Mouse (Mus musculus): ENCODE results near the gene Ppp2r5c. TPM values are rescaled to one million over a fixed set of nuclear protein-coding genes. Genes with fewer than 3 reads are reported as not detected.

Ppp2r5c gene
- polyA plus RNA-seq, 1 experiment from 2014 or later, result 168 TPM

DNA sequence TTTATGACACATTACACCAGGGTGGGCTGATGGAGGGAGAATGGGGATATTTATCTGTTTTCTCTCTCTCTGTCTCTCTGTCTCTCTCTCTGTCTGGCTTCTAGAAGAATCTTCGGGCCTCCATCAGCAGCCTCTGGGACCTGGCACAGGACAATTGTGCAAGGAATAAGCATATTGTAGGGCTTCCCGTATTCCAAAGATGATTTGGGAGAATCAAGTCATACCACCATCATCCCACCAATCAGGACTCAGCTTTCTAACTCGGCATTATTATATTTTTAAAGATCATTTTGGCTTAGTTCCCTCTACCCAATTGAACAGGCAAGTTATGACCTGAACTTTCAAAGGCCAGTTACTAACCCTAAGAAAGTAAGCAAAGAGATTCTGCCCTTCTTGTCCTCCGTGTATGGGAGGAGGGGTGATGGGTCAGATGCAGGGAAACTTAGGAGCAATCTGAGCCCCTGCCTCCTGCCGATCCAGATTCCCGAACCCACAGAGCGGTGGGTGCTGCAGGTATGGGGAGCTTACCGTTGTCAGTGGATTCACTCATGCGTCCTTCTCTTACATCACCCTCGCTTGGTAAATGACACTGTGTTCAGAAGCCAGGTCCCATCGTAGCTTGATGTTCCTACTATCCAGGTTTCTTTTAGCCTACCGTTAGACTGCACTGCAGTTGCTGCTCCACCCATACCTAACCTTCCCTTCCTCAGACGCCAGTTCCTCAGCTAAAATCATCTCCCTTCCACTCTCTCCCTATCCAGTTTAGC is 153.5 kb downstream of the Ppp2r5c start:
- no peak overlapping the region for H3K9ac ChIP-seq (replicated peaks; ENCODE audit: low read depth, low read length)
- H3K4me3 ChIP-seq (ENCODE audit: low read depth, low read length), result peak overlapping the region; percentile 98
- 53% methylated on average over 13 of the region's 13 CpGs for WGBS
- H3K36me3 ChIP-seq (ENCODE audit: control insufficient read depth, insufficient read depth, low read length), result no peaks in the 10 kb centered on the region
- no peak overlapping the region for H3K27ac ChIP-seq (ENCODE audit: low read length)
- no peak for ATAC-seq (ENCODE audit: insufficient number of reproducible peaks, insufficient read depth, low FRiP score, low read depth)
- peaks cover 11% of the 10 kb centered on the region for H3K4me1 ChIP-seq (ENCODE audit: control insufficient read depth, insufficient read depth, low read length)
- H3K4me2 ChIP-seq (replicated peaks; ENCODE audit: low read depth, low read length), result peak overlapping the region; percentile 58
- H3K27me3 ChIP-seq (ENCODE audit: control insufficient read depth, insufficient read depth, low read length), result no peaks in the 10 kb centered on the region
- H3K9me3 ChIP-seq (ENCODE audit: control insufficient read depth, low read depth, low read length), result no peaks in the 10 kb centered on the region

DNA sequence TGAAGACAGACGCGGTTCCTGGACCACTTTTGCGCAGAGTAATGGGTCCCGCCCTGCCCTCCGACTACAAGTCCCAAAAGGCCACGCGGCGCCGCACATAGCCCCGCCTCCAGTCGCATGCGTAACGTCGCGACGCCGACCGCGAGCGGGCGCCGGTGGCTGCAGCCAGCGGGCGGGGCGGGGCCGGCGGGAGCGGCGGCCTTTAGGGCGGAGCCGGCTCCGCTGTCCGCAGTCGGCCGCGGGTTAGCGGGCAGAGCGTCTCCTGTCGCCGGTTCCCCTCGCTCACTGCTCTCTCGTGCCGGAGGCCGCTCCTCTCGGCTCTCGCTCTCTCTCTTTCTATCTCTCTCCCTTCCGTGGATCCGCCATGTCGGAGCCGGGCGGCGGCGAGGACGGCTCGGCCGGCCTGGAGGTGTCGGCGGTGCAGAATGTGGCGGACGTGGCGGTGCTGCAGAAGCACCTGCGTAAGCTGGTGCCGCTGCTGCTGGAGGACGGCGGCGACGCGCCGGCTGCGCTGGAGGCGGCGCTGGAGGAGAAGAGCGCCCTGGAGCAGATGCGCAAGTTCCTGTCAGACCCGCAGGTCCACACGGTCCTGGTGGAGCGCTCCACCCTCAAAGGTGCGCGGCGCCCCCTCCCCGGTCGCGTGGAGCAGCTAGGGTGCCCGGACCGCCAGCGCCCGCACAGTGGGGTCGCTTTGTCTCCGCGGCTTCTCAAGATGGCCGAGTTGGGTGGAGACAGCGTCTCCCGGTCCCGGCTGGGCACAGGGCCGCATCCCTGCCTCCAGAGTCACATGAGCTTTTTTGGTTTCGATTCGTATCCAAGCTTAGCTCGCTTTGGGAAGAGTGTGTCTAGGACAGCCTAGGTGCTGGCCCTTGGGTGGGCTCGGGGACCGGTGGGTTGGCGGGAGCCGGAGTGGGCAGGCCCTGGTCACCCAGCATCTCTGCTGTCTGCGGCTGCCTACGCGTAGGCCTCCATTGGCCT is 154.6 kb downstream of the Ppp2r5c start, which contains the start of gene Dync1h1:
Dync1h1 (plus strand) TSS at position 212 of the 978 bp plus-strand sequence.
- Histone ChIP-seq H3K4me1 (ENCODE audit: control insufficient read depth, insufficient read depth, low read length) (peaks cover 11% of the 10 kb centered on the region), H3K9me3 (ENCODE audit: control insufficient read depth, low read depth, low read length) (no peaks in the 10 kb centered on the region), H3K4me2 (replicated peaks; ENCODE audit: low read depth, low read length) (peak within 1 kb of the TSS; percentile 89), H3K27ac (ENCODE audit: low read length) (peak within 1 kb of the TSS; percentile 97), H3K36me3 (ENCODE audit: control insufficient read depth, insufficient read depth, low read length) (no peaks in the 10 kb centered on the region), H3K4me3 (ENCODE audit: low read depth, low read length) (peak within 1 kb of the TSS; percentile 98), H3K9ac (replicated peaks; ENCODE audit: low read depth, low read length) (peak within 1 kb of the TSS; percentile 90), H3K27me3 (ENCODE audit: control insufficient read depth, insufficient read depth, low read length) (no peaks in the 10 kb centered on the region)
- under 1% methylated on average over 102 of the region's 105 CpGs for whole genome bisulfite sequencing
- peak; percentile 93 for ATAC-seq (ENCODE audit: insufficient number of reproducible peaks, insufficient read depth, low FRiP score, low read depth)

DNA sequence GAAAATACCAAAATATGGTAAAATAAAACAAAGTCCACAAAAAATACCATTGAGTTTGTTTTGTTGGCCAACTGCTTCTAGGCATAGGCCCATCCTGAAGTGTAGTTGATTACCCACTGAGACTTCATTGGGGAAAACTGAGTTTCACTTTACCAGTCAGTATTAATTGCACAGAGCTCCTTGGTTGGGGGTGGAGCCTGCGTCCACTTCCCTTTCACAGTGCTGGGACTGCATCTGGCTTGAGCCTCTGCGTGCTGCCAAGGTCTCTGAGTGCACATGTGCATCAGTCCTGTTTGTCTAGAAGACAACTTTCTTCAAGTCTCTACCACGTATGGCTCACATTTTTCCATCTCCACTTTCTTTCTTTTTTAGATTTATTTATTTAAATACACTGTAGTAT is 159.2 kb downstream of the Ppp2r5c start:
- Histone ChIP-seq H3K9me3 (ENCODE audit: control insufficient read depth, low read depth, low read length) (no peaks in the 10 kb centered on the region), H3K36me3 (ENCODE audit: control insufficient read depth, insufficient read depth, low read length) (0 out of 2 replicates have a peak, but pooled peaks cover 3% of the 10 kb centered on the region), H3K9ac (replicated peaks; ENCODE audit: low read depth, low read length) (no peak overlapping the region), H3K4me2 (replicated peaks; ENCODE audit: low read depth, low read length) (no peak overlapping the region), H3K4me1 (ENCODE audit: control insufficient read depth, insufficient read depth, low read length) (peaks cover 11% of the 10 kb centered on the region), H3K4me3 (ENCODE audit: low read depth, low read length) (no peak overlapping the region), H3K27ac (ENCODE audit: low read length) (no peak overlapping the region), H3K27me3 (ENCODE audit: control insufficient read depth, insufficient read depth, low read length) (no peaks in the 10 kb centered on the region)
- no peak for ATAC-seq (ENCODE audit: insufficient number of reproducible peaks, insufficient read depth, low FRiP score, low read depth)
- 79% methylated on average over 3 of the region's 3 CpGs for WGBS

DNA sequence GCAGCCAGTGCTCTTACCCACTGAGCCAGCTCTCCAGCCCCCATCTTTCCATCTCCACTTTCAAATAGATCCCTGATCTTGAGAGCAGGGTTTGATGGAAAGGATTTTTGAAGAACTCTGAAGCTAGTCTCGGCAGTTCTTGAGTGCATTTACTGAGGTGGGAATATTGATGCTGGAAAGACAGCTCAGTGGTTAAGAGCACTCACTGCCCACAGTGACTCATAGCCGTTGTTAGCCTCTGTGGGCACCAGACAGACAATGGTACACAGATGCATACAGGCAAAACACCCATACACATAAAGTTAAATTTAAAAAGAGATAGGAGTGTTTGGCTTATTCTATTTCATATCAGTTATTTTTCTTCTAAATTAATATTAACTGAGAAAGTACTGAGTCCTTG is 159.8 kb downstream of the Ppp2r5c start:
- no peak for ATAC-seq (ENCODE audit: insufficient number of reproducible peaks, insufficient read depth, low FRiP score, low read depth)
- 0 out of 2 replicates have a peak, but pooled peaks cover 3% of the 10 kb centered on the region for H3K36me3 ChIP-seq (ENCODE audit: control insufficient read depth, insufficient read depth, low read length)
- WGBS, result 80% methylated on average over 2 of the region's 2 CpGs
- H3K9ac ChIP-seq (replicated peaks; ENCODE audit: low read depth, low read length), result no peak overlapping the region
- no peak overlapping the region for H3K4me2 ChIP-seq (replicated peaks; ENCODE audit: low read depth, low read length)
- no peaks in the 10 kb centered on the region for H3K9me3 ChIP-seq (ENCODE audit: control insufficient read depth, low read depth, low read length)
- no peak overlapping the region for H3K27ac ChIP-seq (ENCODE audit: low read length)
- no peaks in the 10 kb centered on the region for H3K27me3 ChIP-seq (ENCODE audit: control insufficient read depth, insufficient read depth, low read length)
- no peak overlapping the region for H3K4me3 ChIP-seq (ENCODE audit: low read depth, low read length)
- peaks cover 11% of the 10 kb centered on the region for H3K4me1 ChIP-seq (ENCODE audit: control insufficient read depth, insufficient read depth, low read length)

DNA sequence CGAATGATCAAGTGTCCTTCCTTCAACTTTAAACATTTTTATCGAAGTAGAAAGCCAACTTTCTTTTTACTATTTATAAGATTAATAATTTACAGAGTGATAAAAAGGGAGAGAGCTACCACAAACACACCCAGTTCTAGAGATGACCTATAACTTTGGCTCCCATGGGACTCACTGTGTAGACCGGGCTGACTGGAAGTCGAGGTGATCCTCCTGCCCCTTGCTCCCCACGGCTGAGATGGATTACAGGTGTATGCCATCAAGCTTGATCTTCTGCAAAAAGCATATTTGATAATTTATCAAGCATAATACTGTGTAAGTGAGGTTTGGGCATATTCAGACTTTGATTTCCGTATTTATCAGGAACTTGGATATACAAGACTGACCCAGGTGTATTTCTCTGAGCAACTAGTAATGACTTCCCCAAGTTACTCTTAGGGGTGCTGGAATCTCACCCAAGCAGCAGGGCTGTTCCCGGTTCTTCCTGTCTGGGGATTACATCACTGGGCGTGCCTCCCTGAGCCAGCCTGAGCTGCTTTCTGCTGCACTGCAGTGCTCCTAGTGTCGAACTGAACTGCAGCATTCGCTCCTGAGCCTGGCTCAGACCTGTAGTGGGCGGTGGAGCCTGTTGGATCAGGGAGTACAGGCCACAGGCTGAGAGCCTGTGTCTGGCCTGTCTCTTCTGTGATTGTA is 161.7 kb downstream of the Ppp2r5c start:
- Histone ChIP-seq H3K9ac (replicated peaks; ENCODE audit: low read depth, low read length) (no peak overlapping the region), H3K27me3 (ENCODE audit: control insufficient read depth, insufficient read depth, low read length) (no peaks in the 10 kb centered on the region), H3K36me3 (ENCODE audit: control insufficient read depth, insufficient read depth, low read length) (peaks cover 18% of the 10 kb centered on the region), H3K27ac (ENCODE audit: low read length) (peak overlapping the region; percentile 48; the same call in 1 of the 2 replicates), H3K4me3 (ENCODE audit: low read depth, low read length) (no peak overlapping the region), H3K4me2 (replicated peaks; ENCODE audit: low read depth, low read length) (no peak overlapping the region), H3K9me3 (ENCODE audit: control insufficient read depth, low read depth, low read length) (no peaks in the 10 kb centered on the region), H3K4me1 (ENCODE audit: control insufficient read depth, insufficient read depth, low read length) (no peaks in the 10 kb centered on the region)
- 53% methylated on average over 11 of the region's 11 CpGs for WGBS
- peak; percentile 71 for ATAC-seq (ENCODE audit: insufficient number of reproducible peaks, insufficient read depth, low FRiP score, low read depth)

DNA sequence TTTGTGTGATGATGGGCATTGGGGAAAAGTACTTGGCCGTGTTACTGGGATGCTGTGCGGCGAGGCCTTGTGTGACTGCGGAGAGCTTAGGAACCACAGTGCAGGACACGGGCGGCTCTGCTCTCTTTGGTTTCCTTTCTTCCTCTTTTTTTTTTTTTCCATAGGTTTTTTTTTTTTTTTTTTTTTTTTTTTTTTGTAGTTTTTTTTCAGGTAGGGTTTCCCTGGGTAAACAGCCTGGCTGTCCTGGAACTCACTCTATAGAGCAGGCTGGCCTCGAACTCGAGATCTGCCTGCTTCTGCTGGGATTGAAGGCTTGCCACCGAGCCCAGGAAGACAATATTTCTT is 162.2 kb downstream of the Ppp2r5c start:
- Histone ChIP-seq H3K4me2 (replicated peaks; ENCODE audit: low read depth, low read length) (no peak overlapping the region), H3K9me3 (ENCODE audit: control insufficient read depth, low read depth, low read length) (no peaks in the 10 kb centered on the region), H3K36me3 (ENCODE audit: control insufficient read depth, insufficient read depth, low read length) (peaks cover 23% of the 10 kb centered on the region), H3K4me3 (ENCODE audit: low read depth, low read length) (no peak overlapping the region), H3K4me1 (ENCODE audit: control insufficient read depth, insufficient read depth, low read length) (no peaks in the 10 kb centered on the region), H3K27me3 (ENCODE audit: control insufficient read depth, insufficient read depth, low read length) (no peaks in the 10 kb centered on the region), H3K27ac (ENCODE audit: low read length) (peak overlapping the region; percentile 48; the same call in 1 of the 2 replicates), H3K9ac (replicated peaks; ENCODE audit: low read depth, low read length) (no peak overlapping the region)
- ATAC-seq (ENCODE audit: insufficient number of reproducible peaks, insufficient read depth, low FRiP score, low read depth), result no peak
- 82% methylated on average over 9 of the region's 9 CpGs for WGBS

DNA sequence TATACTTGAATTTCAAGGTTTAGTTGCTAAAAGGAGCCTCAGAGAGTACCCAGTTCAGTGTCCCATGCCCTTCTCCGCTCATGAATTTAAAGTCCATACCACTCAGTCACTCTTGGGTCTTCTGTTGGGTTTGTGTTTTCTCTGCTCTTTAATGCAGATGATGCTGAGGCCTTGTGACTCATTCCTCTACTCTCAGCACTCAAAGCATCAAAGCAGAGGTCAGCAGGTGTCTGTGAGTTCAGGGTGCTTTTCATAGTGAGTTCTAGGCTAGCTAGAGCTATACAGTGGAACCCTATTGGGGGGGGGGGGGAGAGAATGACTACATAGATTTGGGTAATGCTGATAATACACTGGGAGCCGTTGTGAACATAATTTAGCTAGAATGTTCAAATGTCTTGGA is 163.8 kb downstream of the Ppp2r5c start:
- H3K9ac ChIP-seq (replicated peaks; ENCODE audit: low read depth, low read length), result no peak overlapping the region
- H3K4me2 ChIP-seq (replicated peaks; ENCODE audit: low read depth, low read length), result no peak overlapping the region
- no peak for ATAC-seq (ENCODE audit: insufficient number of reproducible peaks, insufficient read depth, low FRiP score, low read depth)
- no peaks in the 10 kb centered on the region for H3K4me1 ChIP-seq (ENCODE audit: control insufficient read depth, insufficient read depth, low read length)
- H3K27me3 ChIP-seq (ENCODE audit: control insufficient read depth, insufficient read depth, low read length), result no peaks in the 10 kb centered on the region
- no peak overlapping the region for H3K27ac ChIP-seq (ENCODE audit: low read length)
- WGBS, result 92% methylated on average over 2 of the region's 2 CpGs
- peaks cover 37% of the 10 kb centered on the region for H3K36me3 ChIP-seq (ENCODE audit: control insufficient read depth, insufficient read depth, low read length)
- H3K4me3 ChIP-seq (ENCODE audit: low read depth, low read length), result no peak overlapping the region
- no peaks in the 10 kb centered on the region for H3K9me3 ChIP-seq (ENCODE audit: control insufficient read depth, low read depth, low read length)

DNA sequence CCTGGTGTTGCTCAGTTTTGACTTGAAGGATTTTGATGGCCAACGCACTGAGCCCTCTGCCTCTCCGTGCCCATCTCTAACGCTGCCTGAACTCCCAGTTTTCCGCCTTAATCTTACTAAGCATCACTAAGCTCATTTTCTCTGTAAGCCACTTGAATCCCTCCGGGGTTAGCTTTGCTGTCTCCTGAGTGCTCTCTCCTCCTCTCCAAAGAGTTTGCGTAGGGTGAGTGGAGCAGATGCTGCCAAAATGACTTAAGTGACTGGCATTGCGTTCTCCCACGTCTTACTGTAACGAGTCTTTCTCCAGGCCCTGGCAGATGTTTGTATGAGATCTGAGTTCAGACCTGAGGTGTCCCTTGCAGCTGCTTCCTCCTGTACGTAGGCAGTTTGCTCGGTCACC is 183.1 kb downstream of the Ppp2r5c start:
- H3K27ac ChIP-seq (ENCODE audit: low read length), result no peak overlapping the region
- WGBS, result 93% methylated on average over 11 of the region's 11 CpGs
- H3K4me1 ChIP-seq (ENCODE audit: control insufficient read depth, insufficient read depth, low read length), result no peaks in the 10 kb centered on the region
- H3K9me3 ChIP-seq (ENCODE audit: control insufficient read depth, low read depth, low read length), result no peaks in the 10 kb centered on the region
- H3K9ac ChIP-seq (replicated peaks; ENCODE audit: low read depth, low read length), result no peak overlapping the region
- H3K27me3 ChIP-seq (ENCODE audit: control insufficient read depth, insufficient read depth, low read length), result no peaks in the 10 kb centered on the region
- H3K4me3 ChIP-seq (ENCODE audit: low read depth, low read length), result no peak overlapping the region
- ATAC-seq (ENCODE audit: insufficient number of reproducible peaks, insufficient read depth, low FRiP score, low read depth), result no peak
- H3K4me2 ChIP-seq (replicated peaks; ENCODE audit: low read depth, low read length), result no peak overlapping the region
- H3K36me3 ChIP-seq (ENCODE audit: control insufficient read depth, insufficient read depth, low read length), result peaks cover 100% of the 10 kb centered on the region
